In genomic region chrX:134500651-134501050, GRCm38 (mm10) we compare ENCODE assay signal across 12 mouse cellular contexts. TPM values are rescaled to one million over a fixed set of nuclear protein-coding genes. Genes with fewer than 3 reads are reported as not detected.
"Had no signal": no experiment of that assay in that cellular context is flagged by ENCODE, and none has a peak within 500 bp of the region (broad histone marks: within the 10 kb centered on the region; RNA-seq: fewer than 3 reads in every experiment).

No protein-coding gene starts in this region.

- DNase-seq: kidney, adult 8-10 months; kidney, postnatal 36 days; layer of hippocampus, adult 9-11 months; layer of hippocampus, postnatal 36 days; liver; liver, embryonic 13.5 days; liver, postnatal 0 days; right cerebral cortex, postnatal 14 days; thymus, adult 18-20 months; thymus, postnatal 14 days had no signal

RNA-seq across cellular contexts. Expression of gene Taf7l, which starts 24.4 kb away (rescaled TPM):
- total RNA-seq: layer of hippocampus, adult 18-20 months; layer of hippocampus, postnatal 36 days; megakaryocyte-erythroid progenitor cell, adult 5-6 weeks had no signal
